Mouse (Mus musculus) thymus, adult 2 months (tissue): Measurements from ENCODE around the gene Tmem121b. TPM values are rescaled to one million over a fixed set of nuclear protein-coding genes. Genes with fewer than 3 reads are reported as not detected.

Experiments used
- DNase-seq: peaks from one replicate; pipeline ENCODE4 v3.0.0; 2021
- H3K27ac ChIP-seq: fragments of 200-500 bp; 2 replicates; pipeline ENCODE4 v1.5.1; 2012; ENCODE audit warnings: low read length, control low read depth; ENCODE audit not compliant: control insufficient read depth, insufficient read depth
- H3K27me3 ChIP-seq: fragments of 200-500 bp; 2 replicates; pipeline ENCODE4 v1.6.1; 2012; ENCODE audit warnings: mild to moderate bottlenecking, low read length, moderate library complexity, mixed read lengths; ENCODE audit not compliant: control insufficient read depth, insufficient read depth
- H3K36me3 ChIP-seq: fragments of 200-500 bp; 2 replicates; pipeline ENCODE4 v1.6.1; 2012; ENCODE audit warnings: mild to moderate bottlenecking, low read length, moderate library complexity; ENCODE audit not compliant: control insufficient read depth, insufficient read depth
- H3K4me1 ChIP-seq: fragments of 200-500 bp; replicated peaks from 2 replicates; pipeline ENCODE4 v1.6.1; 2012; ENCODE audit warnings: low read length; ENCODE audit not compliant: control insufficient read depth, insufficient read depth
- H3K4me3 ChIP-seq: fragments of 200-500 bp; 2 replicates; pipeline ENCODE4 v1.5.1; 2012; ENCODE audit warnings: mild to moderate bottlenecking, low read length, control low read depth, moderate library complexity; ENCODE audit not compliant: control insufficient read depth, insufficient read depth
- CTCF ChIP-seq: fragments of 200-500 bp; IDR thresholded peaks from 2 replicates; pipeline ENCODE4 v1.5.1; 2012; ENCODE audit warnings: mild to moderate bottlenecking, control low read depth, low read length, moderate library complexity, borderline replicate concordance; ENCODE audit not compliant: control insufficient read depth, poor library complexity, insufficient read depth; ENCODE audit errors: extremely low read depth
- POLR2A ChIP-seq: fragments of 200-500 bp; IDR thresholded peaks from 2 replicates; pipeline ENCODE4 v1.6.1; 2012; ENCODE audit warnings: mild to moderate bottlenecking, low read length, control low read depth, moderate library complexity; ENCODE audit not compliant: control insufficient read depth, poor library complexity, insufficient read depth; ENCODE audit errors: extremely low read depth
- WGBS: fragments of 180-500 bp; shearing (Covaris S2); methylation state at CpG from one replicate; pipeline ENCODE4 v1.1.7; 2018; 5-methylcytosine and 5-hydroxymethylcytosine counted together
- polyA plus RNA-seq: library from polyadenylated mRNA; depleted of rRNA; stranded (reverse); fragments of >200 nt; gene quantifications from 2 replicates; pipeline ENCODE4 v1.2.3, GENCODE M21; 2012

Tmem121b gene
- polyA plus RNA-seq, 1 experiment, result 1.2 TPM

- TF ChIP-seq POLR2A, result no peak
- no peak for TF ChIP-seq CTCF
- H3K27ac ChIP-seq, result peak overlapping the region; percentile 22; the same call in 1 of the 2 replicates
- no peak for DNase-seq
- no peaks in the 10 kb centered on the region for H3K27me3 ChIP-seq
- H3K4me3 ChIP-seq, result no peak overlapping the region
- H3K4me1 ChIP-seq, result peaks cover 54% of the 10 kb centered on the region
- H3K36me3 ChIP-seq, result peaks cover 14% of the 10 kb centered on the region
Observed at GRCm38 (mm10) chr6:120469770-120470169, 23.8 kb downstream of the Tmem121b start.

GRCm38 (mm10) chr6:120469268-120469667 is 24.3 kb downstream of the Tmem121b start:
- Histone ChIP-seq H3K4me3 (no peak overlapping the region), H3K36me3 (peaks cover 9% of the 10 kb centered on the region), H3K4me1 (peaks cover 56% of the 10 kb centered on the region), H3K27me3 (no peaks in the 10 kb centered on the region), H3K27ac (no peak overlapping the region)
- TF ChIP-seq CTCF, result no peak
- WGBS, result 63% methylated on average over 3 of the region's 3 CpGs
- DNase-seq, result no peak

GRCm38 (mm10) chr6:120468259-120468658 is 25.3 kb downstream of the Tmem121b start:
- Histone ChIP-seq H3K27ac (peak overlapping the region; percentile 35), H3K36me3 (peaks cover 4% of the 10 kb centered on the region; the same call in 1 of the 2 replicates), H3K27me3 (no peaks in the 10 kb centered on the region), H3K4me1 (peaks cover 52% of the 10 kb centered on the region), H3K4me3 (no peak overlapping the region)
- no peak for TF ChIP-seq CTCF
- no peak for DNase-seq
- WGBS, result 24% methylated on average over 4 of the region's 4 CpGs

- H3K36me3 ChIP-seq, result no peaks in the 10 kb centered on the region
- 2% methylated on average over 10 of the region's 10 CpGs for WGBS
- peak; percentile 80 for DNase-seq
- TF ChIP-seq CTCF, result 0 out of 2 replicates have a peak, but pooled peaks have one; percentile 52
- no peak for TF ChIP-seq POLR2A
- H3K4me1 ChIP-seq, result peaks cover 41% of the 10 kb centered on the region
- H3K27ac ChIP-seq, result peak overlapping the region; percentile 96
- H3K4me3 ChIP-seq, result peak overlapping the region; percentile 39
- no peaks in the 10 kb centered on the region for H3K27me3 ChIP-seq
Observed at GRCm38 (mm10) chr6:120466609-120467329, 26.8 kb downstream of the Tmem121b start.

DNA sequence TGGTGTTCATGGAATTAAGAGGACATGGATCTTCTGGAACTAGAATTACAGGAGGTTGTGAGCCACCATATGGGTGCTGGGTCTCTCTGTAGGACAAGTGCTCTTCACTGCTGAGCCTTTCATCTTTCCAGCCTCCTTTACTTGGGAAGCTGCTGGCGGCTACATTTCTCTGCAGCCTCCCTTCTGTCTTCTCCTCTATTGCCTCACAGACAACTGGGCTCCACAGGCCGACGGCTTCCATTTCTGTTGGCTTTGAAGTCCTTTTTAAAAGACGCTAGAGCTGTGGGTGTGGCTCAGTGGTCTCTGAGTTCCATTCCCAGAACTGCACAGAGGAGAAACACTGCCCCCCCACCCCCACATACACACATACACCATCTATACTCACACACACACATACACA is 28.2 kb downstream of the Tmem121b start:
- H3K4me3 ChIP-seq, result peak overlapping the region; percentile 29
- DNase-seq, result no peak
- TF ChIP-seq POLR2A (no peak), CTCF (no peak)
- no peaks in the 10 kb centered on the region for H3K27me3 ChIP-seq
- H3K4me1 ChIP-seq, result peaks cover 33% of the 10 kb centered on the region
- WGBS, result 6% methylated on average over 4 of the region's 4 CpGs
- H3K27ac ChIP-seq, result peak overlapping the region; percentile 94
- no peaks in the 10 kb centered on the region for H3K36me3 ChIP-seq

- Histone ChIP-seq H3K4me3 (peak overlapping the region; percentile 91), H3K27ac (peak overlapping the region; percentile 94)
Observed at GRCm38 (mm10) chr6:120464406-120464939, 29.1 kb downstream of the Tmem121b start.

GRCm38 (mm10) chr6:120463884-120464283 is 29.7 kb downstream of the Tmem121b start:
- peak overlapping the region; percentile 91 for H3K4me3 ChIP-seq
- H3K4me1 ChIP-seq, result peaks cover 28% of the 10 kb centered on the region
- under 1% methylated on average over 11 of the region's 11 CpGs for WGBS
- no peaks in the 10 kb centered on the region for H3K27me3 ChIP-seq
- TF ChIP-seq POLR2A (peak; percentile 30; the same call in 1 of the 2 replicates), CTCF (peak; percentile 56; the same call in 1 of the 2 replicates)
- peak overlapping the region; percentile 94 for H3K27ac ChIP-seq
- H3K36me3 ChIP-seq, result no peaks in the 10 kb centered on the region
- peak; percentile 71 for DNase-seq

More at GRCm38 (mm10) chr6:120464406-120464939, 29.1 kb downstream of the Tmem121b start:
- Histone ChIP-seq H3K36me3 (no peaks in the 10 kb centered on the region), H3K4me1 (peaks cover 28% of the 10 kb centered on the region), H3K27me3 (no peaks in the 10 kb centered on the region)
- DNase-seq, result no peak
- 6% methylated on average over 9 of the region's 9 CpGs for WGBS
- TF ChIP-seq CTCF (no peak), POLR2A (no peak)
